Mouse (Mus musculus) embryonic facial prominence, embryonic 11.5 days (tissue): ENCODE data around the gene Actr1b. TPM values are rescaled to one million over a fixed set of nuclear protein-coding genes. Genes with fewer than 3 reads are reported as not detected.

ENCODE experiments used
- ATAC-seq: fragments of 200-750 bp; cut with Nextera tagmentation; replicated peaks from 2 replicates; pipeline ENCODE4 v1.8.0; 2017; ENCODE audit warnings: low read depth; ENCODE audit not compliant: insufficient number of reproducible peaks, low FRiP score, low TSS enrichment
- DNase-seq: peaks from one replicate; pipeline ENCODE4 v3.0.0-alpha.2; 2015; ENCODE audit warnings: low spot score
- H3K27ac ChIP-seq: fragments of 300-500 bp; sonication (generic); replicated peaks from 2 replicates; pipeline ENCODE4 v1.5.1; 2014; ENCODE audit warnings: mild to moderate bottlenecking, low read depth, low read length, control low read depth
- H3K27me3 ChIP-seq: fragments of 300-500 bp; sonication (generic); 2 replicates; pipeline ENCODE4 v1.6.1; 2014; ENCODE audit warnings: mild to moderate bottlenecking, low read length, moderate library complexity, mixed read lengths; ENCODE audit not compliant: control insufficient read depth, insufficient read depth
- H3K36me3 ChIP-seq: fragments of 300-500 bp; sonication (generic); replicated peaks from 2 replicates; pipeline ENCODE4 v1.6.1; 2014; ENCODE audit warnings: low read depth, mild to moderate bottlenecking, low read length, moderate library complexity, mixed read lengths; ENCODE audit not compliant: control insufficient read depth, insufficient read depth
- H3K4me1 ChIP-seq: fragments of 300-500 bp; sonication (generic); 2 replicates; pipeline ENCODE4 v1.6.1; 2014; ENCODE audit warnings: low read length, mixed read lengths; ENCODE audit not compliant: control insufficient read depth, insufficient read depth
- H3K4me2 ChIP-seq: fragments of 300-500 bp; sonication (generic); 2 replicates; pipeline ENCODE4 v1.6.1; 2014; ENCODE audit warnings: low read depth, mild to moderate bottlenecking, control low read depth, low read length, moderate library complexity
- H3K4me3 ChIP-seq: fragments of 300-500 bp; sonication (generic); 2 replicates; pipeline ENCODE4 v1.5.1; 2014; ENCODE audit warnings: low read depth, low read length, control low read depth
- H3K9ac ChIP-seq: fragments of 300-500 bp; sonication (generic); replicated peaks from 2 replicates; pipeline ENCODE4 v1.6.1; 2014; ENCODE audit warnings: mild to moderate bottlenecking, control low read depth, low read length
- H3K9me3 ChIP-seq: fragments of 300-500 bp; sonication (generic); replicated peaks from 2 replicates; pipeline ENCODE4 v1.6.1; 2016; ENCODE audit warnings: mild to moderate bottlenecking, low read length, inconsistent platforms, mixed read lengths; ENCODE audit not compliant: control insufficient read depth
- WGBS: fragments of 180-500 bp; shearing (Covaris S2); extraction: QIAGEN DNeasy Blood & Tissue Kit; methylation state at CpG from one replicate; pipeline ENCODE4 v1.1.7; 2014; 5-methylcytosine and 5-hydroxymethylcytosine counted together
- polyA plus RNA-seq: library from polyadenylated mRNA; unstranded; fragments of >200 nt; fragmentation: Nextera tagmentation; extraction: Ambion mirVana; gene quantifications from 2 replicates; pipeline ENCODE4 v1.2.1, GENCODE M21; 2014

Actr1b gene
- 90.9 and 99.0 TPM in 2 replicates for polyA plus RNA-seq

DNA sequence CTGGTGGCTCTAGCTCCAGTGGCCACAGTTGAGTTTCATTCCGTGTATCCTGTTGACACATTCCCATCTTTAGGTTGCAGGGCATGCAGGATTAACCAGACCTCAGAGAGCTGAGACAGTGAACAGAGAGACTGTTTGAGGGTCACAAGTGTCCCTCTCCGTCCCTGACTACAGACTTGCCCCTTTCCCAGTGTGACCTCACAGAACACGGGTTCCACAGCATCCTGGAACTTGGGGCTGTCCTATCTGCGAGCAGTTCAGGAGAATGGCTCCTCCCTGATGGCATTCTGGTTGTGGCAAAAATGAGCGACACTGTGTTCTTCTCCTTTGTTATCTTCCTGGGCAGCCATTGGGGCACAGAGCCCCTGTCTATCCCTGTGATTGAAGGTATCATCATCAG, at the start of gene Actr1b:
Gene Actr1b, minus strand, starts transcription at position 112 of the 400 bp plus-strand sequence.
- no peak within 1 kb of the TSS for H3K4me3 ChIP-seq

DNA sequence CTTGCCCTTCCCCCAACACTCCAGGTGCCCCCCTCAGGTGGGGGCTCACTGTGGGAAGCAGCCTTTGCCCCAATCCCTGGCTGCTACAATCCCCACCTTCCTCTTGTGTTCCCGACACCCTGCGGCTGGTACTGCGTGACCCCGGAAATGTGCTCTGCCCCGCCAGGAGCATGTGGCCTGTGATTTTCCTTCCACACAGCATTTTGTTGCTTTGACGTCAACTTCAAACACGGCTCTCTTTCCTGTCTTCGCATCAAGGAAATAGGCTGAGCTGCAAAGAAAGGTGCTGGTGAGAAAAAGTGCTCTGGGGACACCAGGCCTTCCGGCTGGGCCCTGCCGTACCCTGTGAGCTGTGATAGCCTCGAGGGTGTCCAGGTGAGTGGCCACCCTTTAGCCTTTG, 47.3 kb upstream of the Actr1b start, which contains the start of gene Zap70:
Gene Zap70, plus strand, starts transcription at position 231 of the 400 bp plus-strand sequence.
- ATAC-seq, result no peak
- H3K27ac ChIP-seq, result no peak within 1 kb of the TSS
- DNase-seq, result no peak
- H3K9ac ChIP-seq, result no peak within 1 kb of the TSS
- H3K4me1 ChIP-seq, result no peaks in the 10 kb centered on the region
- WGBS, result 87% methylated on average over 11 of the region's 11 CpGs
- H3K4me3 ChIP-seq, result no peak within 1 kb of the TSS
- H3K4me2 ChIP-seq, result no peak within 1 kb of the TSS
- H3K9me3 ChIP-seq, result no peaks in the 10 kb centered on the region
- H3K36me3 ChIP-seq, result no peaks in the 10 kb centered on the region
- no peaks in the 10 kb centered on the region for H3K27me3 ChIP-seq

More for the DNA sequence above, at the start of gene Actr1b:
- H3K9ac ChIP-seq, result no peak within 1 kb of the TSS
- no peak within 1 kb of the TSS for H3K27ac ChIP-seq
- 84% methylated on average over 5 of the region's 5 CpGs for WGBS
- no peaks in the 10 kb centered on the region for H3K9me3 ChIP-seq
- DNase-seq (no peak), ATAC-seq (no peak)
- H3K27me3 ChIP-seq, result no peaks in the 10 kb centered on the region
- H3K4me2 ChIP-seq, result no peak within 1 kb of the TSS
- no peaks in the 10 kb centered on the region for H3K4me1 ChIP-seq
- no peaks in the 10 kb centered on the region for H3K36me3 ChIP-seq

DNA sequence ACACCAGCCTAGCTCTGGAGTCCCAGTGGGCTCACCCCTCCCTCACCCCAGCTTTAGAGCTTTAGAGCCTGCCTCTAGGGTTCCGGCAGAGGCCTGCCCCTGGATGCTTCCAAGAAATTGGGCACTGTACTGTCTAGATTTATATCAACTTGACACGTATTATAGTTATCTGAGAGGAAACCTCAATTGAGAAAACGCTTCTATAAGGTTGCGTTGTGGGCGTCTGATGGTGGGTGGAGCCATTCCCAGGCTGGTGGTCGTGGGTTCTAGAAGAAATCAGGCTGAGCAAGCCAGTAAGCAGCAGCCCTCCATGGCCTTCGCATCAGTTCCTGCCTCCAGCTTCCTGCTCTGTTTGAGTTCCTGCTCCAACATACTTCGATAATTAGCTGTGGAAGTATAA, 46.8 kb upstream of the Actr1b start:
- no peak for ATAC-seq
- WGBS, result 83% methylated on average over 8 of the region's 8 CpGs
- H3K4me2 ChIP-seq, result no peak overlapping the region

DNA sequence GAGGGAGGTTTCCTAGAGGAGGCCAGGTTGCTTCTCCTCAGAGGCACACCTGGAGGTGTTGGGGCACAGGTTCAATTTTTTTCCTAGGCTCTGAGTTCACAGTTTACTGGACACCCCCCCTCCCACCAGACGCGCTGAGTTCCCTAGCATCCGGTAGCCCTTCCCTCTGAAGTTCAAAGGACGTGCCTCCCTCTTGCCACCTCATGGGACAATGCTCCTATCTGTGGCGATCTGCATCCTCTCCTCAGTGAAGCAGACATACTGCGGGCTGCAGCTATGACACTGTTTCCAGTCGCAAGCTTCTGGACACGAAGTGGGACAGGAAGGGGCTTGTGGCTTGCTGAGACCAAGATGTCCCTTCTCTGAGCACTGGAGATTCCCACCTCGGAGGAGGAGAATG, 46.2 kb upstream of the Actr1b start:
- DNase-seq (no peak), ATAC-seq (no peak)
- Histone ChIP-seq H3K36me3 (no peaks in the 10 kb centered on the region), H3K9me3 (no peaks in the 10 kb centered on the region), H3K27ac (no peak overlapping the region), H3K4me1 (no peaks in the 10 kb centered on the region), H3K4me2 (no peak overlapping the region), H3K4me3 (no peak overlapping the region), H3K27me3 (no peaks in the 10 kb centered on the region), H3K9ac (no peak overlapping the region)
- WGBS, result 79% methylated on average over 9 of the region's 9 CpGs

More for the DNA sequence above, 46.8 kb upstream of the Actr1b start:
- no peaks in the 10 kb centered on the region for H3K27me3 ChIP-seq
- H3K36me3 ChIP-seq, result no peaks in the 10 kb centered on the region
- no peak overlapping the region for H3K4me3 ChIP-seq
- no peak overlapping the region for H3K27ac ChIP-seq
- no peaks in the 10 kb centered on the region for H3K4me1 ChIP-seq
- no peaks in the 10 kb centered on the region for H3K9me3 ChIP-seq
- no peak overlapping the region for H3K9ac ChIP-seq
- no peak for DNase-seq

DNA sequence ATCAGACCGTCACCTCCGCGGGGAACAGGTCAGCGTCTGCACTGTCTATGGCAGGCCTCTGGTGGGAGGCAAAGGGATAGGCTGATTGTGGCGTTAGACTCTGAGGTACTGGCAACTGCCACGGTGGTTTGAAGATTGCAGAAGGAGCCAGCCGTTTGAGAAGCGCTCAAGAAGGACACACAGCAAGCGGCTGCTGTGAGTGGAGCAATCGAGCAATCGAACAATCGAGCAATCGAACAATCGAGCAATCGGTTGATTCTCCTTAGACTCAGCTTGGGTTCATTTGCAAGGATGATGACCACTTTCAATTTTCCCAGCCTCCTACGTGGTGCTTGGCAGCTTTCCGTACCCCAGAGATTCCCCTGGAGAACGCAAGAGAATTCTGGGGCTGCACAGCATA, 44.9 kb upstream of the Actr1b start:
- no peak overlapping the region for H3K4me2 ChIP-seq
- no peaks in the 10 kb centered on the region for H3K9me3 ChIP-seq
- ATAC-seq, result no peak
- H3K4me3 ChIP-seq, result no peak overlapping the region
- H3K9ac ChIP-seq, result no peak overlapping the region
- no peaks in the 10 kb centered on the region for H3K27me3 ChIP-seq
- H3K27ac ChIP-seq, result no peak overlapping the region
- no peaks in the 10 kb centered on the region for H3K4me1 ChIP-seq
- WGBS, result 88% methylated on average over 18 of the region's 18 CpGs
- H3K36me3 ChIP-seq, result no peaks in the 10 kb centered on the region
- no peak for DNase-seq

DNA sequence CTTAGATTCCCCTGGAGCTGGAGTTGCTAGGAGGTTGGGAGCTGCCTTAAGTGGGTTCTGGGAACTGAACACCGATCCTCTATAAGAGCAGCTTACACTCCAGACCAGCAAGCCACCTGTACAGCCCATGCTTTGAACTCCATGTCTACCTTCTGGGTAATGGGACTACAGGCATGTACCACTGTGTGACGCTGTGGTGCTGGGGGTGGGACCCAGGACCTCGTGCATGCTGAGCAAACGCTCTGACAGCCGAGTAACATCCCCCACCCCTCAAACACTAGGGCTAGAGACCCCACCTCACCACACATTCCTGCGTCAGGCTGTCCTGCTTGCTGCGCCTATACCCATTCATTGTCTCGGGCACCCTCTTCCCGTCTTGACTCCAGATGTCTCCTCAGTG, 44.3 kb upstream of the Actr1b start:
- no peak overlapping the region for H3K4me2 ChIP-seq
- no peak overlapping the region for H3K4me3 ChIP-seq
- ATAC-seq (no peak), DNase-seq (no peak)
- WGBS, result 80% methylated on average over 9 of the region's 9 CpGs
- no peak overlapping the region for H3K9ac ChIP-seq
- H3K27me3 ChIP-seq, result no peaks in the 10 kb centered on the region
- no peaks in the 10 kb centered on the region for H3K9me3 ChIP-seq
- no peaks in the 10 kb centered on the region for H3K4me1 ChIP-seq
- H3K36me3 ChIP-seq, result no peaks in the 10 kb centered on the region
- H3K27ac ChIP-seq, result no peak overlapping the region

DNA sequence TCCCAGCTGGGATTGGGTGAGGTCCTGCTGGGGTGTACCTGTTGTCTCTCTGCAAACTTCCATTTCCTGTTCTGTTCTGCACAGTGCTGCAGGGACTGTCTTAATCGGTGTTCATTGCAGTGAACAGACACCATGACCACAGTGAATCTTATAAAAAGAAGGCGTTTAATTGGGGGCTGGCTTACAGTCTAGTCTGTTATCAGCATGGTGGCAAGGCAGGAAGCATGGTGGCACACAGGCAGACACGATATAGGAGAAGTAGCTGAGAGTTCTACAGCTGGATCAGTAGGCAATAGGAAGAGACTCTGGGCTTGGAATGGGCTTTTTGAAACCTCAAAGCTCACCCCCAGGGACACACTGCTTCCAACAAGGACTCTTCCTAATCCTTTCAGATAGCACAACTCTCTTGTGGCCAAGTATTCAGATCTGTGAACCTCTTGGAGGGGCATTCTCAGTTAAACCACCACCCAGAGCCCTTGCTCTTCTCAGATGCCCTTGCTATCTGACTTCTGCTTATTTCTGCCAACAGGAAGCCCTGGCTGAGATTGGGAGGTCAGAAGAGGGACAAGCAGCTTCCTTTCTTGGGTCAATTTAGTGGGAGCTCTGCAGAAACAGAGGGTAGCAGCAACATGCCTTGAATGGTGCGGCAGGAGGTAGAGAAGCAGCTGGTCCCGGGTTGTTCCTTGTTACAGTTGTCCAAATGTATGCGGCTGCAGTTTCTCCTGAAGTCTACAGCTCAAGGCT, 39.9 kb upstream of the Actr1b start:
- no peak overlapping the region for H3K4me3 ChIP-seq
- WGBS, result 84% methylated on average over 6 of the region's 6 CpGs
- no peaks in the 10 kb centered on the region for H3K27me3 ChIP-seq
- no peak overlapping the region for H3K9ac ChIP-seq
- H3K4me1 ChIP-seq, result no peaks in the 10 kb centered on the region
- H3K9me3 ChIP-seq, result no peaks in the 10 kb centered on the region
- H3K27ac ChIP-seq, result no peak overlapping the region
- DNase-seq (no peak), ATAC-seq (no peak)
- no peak overlapping the region for H3K4me2 ChIP-seq
- H3K36me3 ChIP-seq, result no peaks in the 10 kb centered on the region

DNA sequence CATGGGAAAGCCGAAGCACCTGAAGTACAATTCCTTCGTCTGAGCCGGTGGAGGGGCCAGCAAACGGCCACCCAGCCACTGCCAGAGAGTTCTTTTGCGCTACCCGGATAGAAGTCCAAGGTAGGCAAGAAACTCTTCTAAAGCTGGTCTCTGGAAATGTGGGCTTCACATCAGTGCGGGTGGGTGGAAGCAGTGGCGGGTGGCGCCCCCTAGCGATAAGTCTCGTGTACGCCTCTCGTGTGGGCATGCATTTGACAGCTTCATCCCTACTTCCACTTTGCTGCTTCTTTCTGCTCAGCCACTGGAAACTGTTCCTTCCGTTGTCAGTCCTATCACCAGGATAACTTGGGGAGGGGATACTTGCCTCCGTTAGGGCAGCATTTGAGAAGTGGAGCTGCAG, 32.2 kb upstream of the Actr1b start:
- Histone ChIP-seq H3K4me2 (no peak overlapping the region), H3K4me1 (0 out of 2 replicates have a peak, but pooled peaks cover 2% of the 10 kb centered on the region), H3K9ac (no peak overlapping the region), H3K27ac (no peak overlapping the region), H3K27me3 (no peaks in the 10 kb centered on the region), H3K9me3 (no peaks in the 10 kb centered on the region), H3K36me3 (no peaks in the 10 kb centered on the region), H3K4me3 (no peak overlapping the region)
- ATAC-seq, result no peak
- DNase-seq, result peak; percentile 63
- 44% methylated on average over 15 of the region's 15 CpGs for WGBS
